Mouse (Mus musculus) heart, embryonic 15.5 days (tissue): ENCODE data around the gene Dnm2. TPM values are rescaled to one million over a fixed set of nuclear protein-coding genes. Genes with fewer than 3 reads are reported as not detected.
"Not testable (repeated sequence)": the region's sequence is repeated elsewhere in the genome, so short reads cannot be mapped to it uniquely, and the experiment has no call there.

Source experiments
- ATAC-seq: fragments of 200-750 bp; cut with Nextera tagmentation; replicated peaks from 2 replicates; pipeline ENCODE4 v1.8.0; 2017; ENCODE audit warnings: low read depth, moderate TSS enrichment; ENCODE audit not compliant: insufficient number of reproducible peaks, insufficient read depth, low FRiP score
- H3K27ac ChIP-seq: fragments of 300-500 bp; sonication (generic); 2 replicates; pipeline ENCODE4 v1.5.1; 2015; ENCODE audit warnings: mild to moderate bottlenecking, inconsistent platforms
- H3K27me3 ChIP-seq: fragments of 300-500 bp; sonication (generic); 2 replicates; pipeline ENCODE4 v1.6.1; 2015; ENCODE audit warnings: inconsistent platforms
- H3K36me3 ChIP-seq: fragments of 300-500 bp; sonication (generic); 2 replicates; pipeline ENCODE4 v1.6.1; 2015; ENCODE audit warnings: mild to moderate bottlenecking, inconsistent platforms
- H3K4me1 ChIP-seq: fragments of 300-500 bp; sonication (generic); replicated peaks from 2 replicates; pipeline ENCODE4 v1.6.1; 2015; ENCODE audit warnings: inconsistent platforms
- H3K4me2 ChIP-seq: fragments of 300-500 bp; sonication (generic); 2 replicates; pipeline ENCODE4 v1.6.1; 2015; ENCODE audit warnings: inconsistent platforms, mild to moderate bottlenecking, moderate library complexity
- H3K4me3 ChIP-seq: fragments of 300-500 bp; sonication (generic); 2 replicates; pipeline ENCODE4 v1.5.1; 2015; ENCODE audit warnings: mild to moderate bottlenecking, inconsistent platforms
- H3K9ac ChIP-seq: fragments of 300-500 bp; sonication (generic); 2 replicates; pipeline ENCODE4 v1.6.1; 2015; ENCODE audit warnings: mild to moderate bottlenecking, inconsistent platforms
- H3K9me3 ChIP-seq: fragments of 300-500 bp; sonication (generic); replicated peaks from 2 replicates; pipeline ENCODE4 v1.6.1; 2016; ENCODE audit warnings: inconsistent platforms
- WGBS: fragments of 180-500 bp; shearing (Covaris S2); methylation state at CpG from one replicate; pipeline ENCODE4 v1.1.7; 2015; ENCODE audit warnings: mixed read lengths; 5-methylcytosine and 5-hydroxymethylcytosine counted together
- polyA plus RNA-seq: library from polyadenylated mRNA; unstranded; fragments of >200 nt; fragmentation: Nextera tagmentation; extraction: Ambion mirVana; gene quantifications from 2 replicates; pipeline ENCODE4 v1.2.1, GENCODE M21; 2015

Gene Dnm2
- polyA plus RNA-seq, 1 experiment from 2014 or later, result 60.0 TPM

GRCm38 (mm10) chr9:21508871-21509404, 84.2 kb downstream of the Dnm2 start:
- ATAC-seq, result no peak
- WGBS, result 70% methylated on average over 7 of the region's 7 CpGs
- H3K9me3 ChIP-seq, result no peaks in the 10 kb centered on the region
- peak overlapping the region; percentile 84 for H3K4me3 ChIP-seq
- peak overlapping the region; percentile 84 for H3K9ac ChIP-seq
- H3K36me3 ChIP-seq, result peaks cover 45% of the 10 kb centered on the region
- peak overlapping the region; percentile 71 for H3K4me2 ChIP-seq
- peaks cover 14% of the 10 kb centered on the region for H3K4me1 ChIP-seq
- H3K27me3 ChIP-seq, result no peaks in the 10 kb centered on the region
- H3K27ac ChIP-seq, result 0 out of 2 replicates have a peak overlapping the region, but pooled peaks have one; percentile 96

- Histone ChIP-seq H3K27me3 (no peaks in the 10 kb centered on the region), H3K4me1 (peaks cover 14% of the 10 kb centered on the region), H3K4me3 (peak within 1 kb of the TSS; percentile 84), H3K4me2 (peak within 1 kb of the TSS; percentile 71), H3K9me3 (no peaks in the 10 kb centered on the region), H3K27ac (peak within 1 kb of the TSS; percentile 96), H3K9ac (peak within 1 kb of the TSS; percentile 84), H3K36me3 (peaks cover 36% of the 10 kb centered on the region)
- WGBS, result 0% methylated on average over 44 of the region's 44 CpGs
- peak; percentile 95 for ATAC-seq
Measured at GRCm38 (mm10) chr9:21509772-21510688, 85.3 kb downstream of the Dnm2 start, which contains the start of gene Tmed1. Gene Tmed1, minus strand, starts transcription at chr9:21510252.

GRCm38 (mm10) chr9:21510689-21511015, 85.9 kb downstream of the Dnm2 start:
- WGBS, result 5% methylated on average over 7 of the region's 7 CpGs
- Histone ChIP-seq H3K4me3 (peak overlapping the region; percentile 84), H3K36me3 (peaks cover 30% of the 10 kb centered on the region), H3K27me3 (no peaks in the 10 kb centered on the region), H3K27ac (peak overlapping the region; percentile 96), H3K4me1 (peaks cover 14% of the 10 kb centered on the region), H3K9me3 (no peaks in the 10 kb centered on the region), H3K4me2 (peak overlapping the region; percentile 71), H3K9ac (peak overlapping the region; percentile 23; the same call in 1 of the 2 replicates)
- ATAC-seq, result peak; percentile 9; the same call in 1 of the 2 replicates

- peak overlapping the region; percentile 71 for H3K4me2 ChIP-seq
- peak overlapping the region; percentile 96 for H3K27ac ChIP-seq
- no peaks in the 10 kb centered on the region for H3K27me3 ChIP-seq
- no peak for ATAC-seq
- H3K4me1 ChIP-seq, result peaks cover 14% of the 10 kb centered on the region
- no peak overlapping the region; the same call in 1 of the 2 replicates for H3K9ac ChIP-seq
- H3K36me3 ChIP-seq, result peaks cover 26% of the 10 kb centered on the region
- no peaks in the 10 kb centered on the region for H3K9me3 ChIP-seq
- peak overlapping the region; percentile 84 for H3K4me3 ChIP-seq
- 79% methylated on average over 9 of the region's 9 CpGs for WGBS
Measured at GRCm38 (mm10) chr9:21511052-21511451, 86.3 kb downstream of the Dnm2 start.

- Histone ChIP-seq H3K4me3 (no peak overlapping the region), H3K4me2 (no peak overlapping the region), H3K36me3 (peaks cover 4% of the 10 kb centered on the region; the same call in 1 of the 2 replicates), H3K9ac (no peak overlapping the region), H3K27ac (no peak overlapping the region), H3K9me3 (no peaks in the 10 kb centered on the region), H3K27me3 (no peaks in the 10 kb centered on the region), H3K4me1 (peaks cover 14% of the 10 kb centered on the region)
- WGBS, result 96% methylated on average over 4 of the region's 4 CpGs
- no peak for ATAC-seq
Measured at GRCm38 (mm10) chr9:21513466-21513865, 88.8 kb downstream of the Dnm2 start.

- 72% methylated on average over 6 of the region's 6 CpGs for WGBS
- Histone ChIP-seq H3K9me3 (no peaks in the 10 kb centered on the region), H3K9ac (no peak overlapping the region), H3K4me2 (no peak overlapping the region), H3K36me3 (no peaks in the 10 kb centered on the region), H3K27me3 (no peaks in the 10 kb centered on the region), H3K4me3 (no peak overlapping the region), H3K4me1 (no peaks in the 10 kb centered on the region), H3K27ac (no peak overlapping the region)
- no peak for ATAC-seq
Measured at GRCm38 (mm10) chr9:21517947-21518495, 93.3 kb downstream of the Dnm2 start.

- ATAC-seq, H3K27ac ChIP-seq: not testable (repeated sequence)
- 83% methylated on average over 6 of the region's 6 CpGs for WGBS
Measured at GRCm38 (mm10) chr9:21518690-21519089, 94.0 kb downstream of the Dnm2 start.

GRCm38 (mm10) chr9:21525142-21525936, 100.6 kb downstream of the Dnm2 start:
- Histone ChIP-seq H3K4me3 (no peak overlapping the region), H3K27ac (no peak overlapping the region), H3K4me1 (peaks cover 6% of the 10 kb centered on the region; the same call in 1 of the 2 replicates), H3K27me3 (no peaks in the 10 kb centered on the region), H3K9ac (no peak overlapping the region), H3K36me3 (no peaks in the 10 kb centered on the region), H3K4me2 (no peak overlapping the region), H3K9me3 (no peaks in the 10 kb centered on the region)
- 65% methylated on average over 7 of the region's 7 CpGs for WGBS
- ATAC-seq, result no peak

More at GRCm38 (mm10) chr9:21518690-21519089, 94.0 kb downstream of the Dnm2 start:
- not testable (repeated sequence) for H3K4me1 ChIP-seq, H3K4me2 ChIP-seq, H3K9me3 ChIP-seq, H3K9ac ChIP-seq, H3K27me3 ChIP-seq, H3K36me3 ChIP-seq, H3K4me3 ChIP-seq

- Histone ChIP-seq H3K4me2 (peak within 1 kb of the TSS; percentile 24; the same call in 1 of the 2 replicates), H3K27ac (0 out of 2 replicates have a peak within 1 kb of the TSS, but pooled peaks have one; percentile 9), H3K36me3 (no peaks in the 10 kb centered on the region), H3K9me3 (no peaks in the 10 kb centered on the region), H3K9ac (peak within 1 kb of the TSS; percentile 14; the same call in 1 of the 2 replicates), H3K27me3 (no peaks in the 10 kb centered on the region), H3K4me3 (peak within 1 kb of the TSS; percentile 16; the same call in 1 of the 2 replicates), H3K4me1 (peaks cover 6% of the 10 kb centered on the region; the same call in 1 of the 2 replicates)
- WGBS, result 54% methylated on average over 14 of the region's 14 CpGs
- ATAC-seq, result no peak
Measured at GRCm38 (mm10) chr9:21525937-21526633, 101.4 kb downstream of the Dnm2 start, which contains the start of gene AB124611. Gene AB124611, plus strand, starts transcription at chr9:21526176.

- Histone ChIP-seq H3K4me1 (peaks cover 6% of the 10 kb centered on the region; the same call in 1 of the 2 replicates), H3K4me2 (peak overlapping the region; percentile 24; the same call in 1 of the 2 replicates), H3K4me3 (no peak overlapping the region), H3K36me3 (no peaks in the 10 kb centered on the region), H3K27me3 (no peaks in the 10 kb centered on the region), H3K27ac (no peak overlapping the region), H3K9ac (peak overlapping the region; percentile 14; the same call in 1 of the 2 replicates), H3K9me3 (no peaks in the 10 kb centered on the region)
- ATAC-seq, result no peak
- WGBS, result 38% methylated on average over 3 of the region's 3 CpGs
Measured at GRCm38 (mm10) chr9:21526634-21526944, 101.9 kb downstream of the Dnm2 start.
